Mouse (Mus musculus): ENCODE results near the gene Tep1.

DNA sequence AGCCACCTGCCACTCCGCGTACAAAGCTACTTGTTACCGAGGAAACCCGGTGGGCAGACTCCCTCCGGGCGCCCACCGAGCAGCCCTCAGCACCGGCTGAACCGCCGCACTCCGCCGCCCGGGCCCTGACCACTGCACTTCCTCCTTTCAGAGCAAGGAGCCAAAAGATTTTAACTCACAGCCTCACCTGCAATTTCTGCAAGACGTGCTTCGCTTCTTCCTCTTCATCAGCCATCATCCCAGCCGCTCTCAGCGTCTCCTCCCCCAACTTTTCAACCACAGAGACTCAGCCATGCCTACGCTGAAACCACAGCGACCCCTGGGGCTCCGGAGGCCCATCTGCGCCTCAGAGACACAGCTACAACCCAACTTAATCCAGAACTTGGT lies 85.1 kb downstream of the Tep1 start, which contains the start of gene Ttc5:
- no peak for TF ChIP-seq POLR2A (IDR thresholded peaks at IDR 0.05; ENCODE audit: control insufficient read depth, low read depth, low read length)
- peak; percentile 94 for TF ChIP-seq CTCF (IDR thresholded peaks at IDR 0.05; ENCODE audit: control insufficient read depth, insufficient read depth, insufficient replicate concordance, low read depth, low read length)
